Mouse (Mus musculus): Measurements from ENCODE around the gene Ncapd3.

Gene Ncapd3

GRCm38 (mm10) chr9:27111756-27112155 is 81.8 kb downstream of the Ncapd3 start:
- in situ Hi-C loops (cut with MboI; ENCODE audit: unreplicated experiment in 2 of 2), result no loop called here

GRCm38 (mm10) chr9:27121254-27121653 is 91.3 kb downstream of the Ncapd3 start:
- in situ Hi-C loops (cut with MboI; ENCODE audit: unreplicated experiment in 2 of 2), result no loop called here

- in situ Hi-C loops (cut with MboI; ENCODE audit: unreplicated experiment in 2 of 2), result no loop called here
Observed at GRCm38 (mm10) chr9:27122076-27122475, 92.1 kb downstream of the Ncapd3 start.

GRCm38 (mm10) chr9:27122963-27123362 is 93.0 kb downstream of the Ncapd3 start:
- in situ Hi-C loops (cut with MboI; ENCODE audit: unreplicated experiment in 2 of 2), result no loop called here

- in situ Hi-C loops (cut with MboI; ENCODE audit: unreplicated experiment in 2 of 2), result no loop called here
Observed at GRCm38 (mm10) chr9:27123947-27124346, 94.0 kb downstream of the Ncapd3 start.

GRCm38 (mm10) chr9:27125450-27125849 is 95.5 kb downstream of the Ncapd3 start:
- in situ Hi-C loops (cut with MboI; ENCODE audit: unreplicated experiment in 2 of 2), result no loop called here

GRCm38 (mm10) chr9:27126543-27126942 is 96.6 kb downstream of the Ncapd3 start:
- in situ Hi-C loops (cut with MboI; ENCODE audit: unreplicated experiment in 2 of 2), result no loop called here

GRCm38 (mm10) chr9:27128629-27129028 is 98.7 kb downstream of the Ncapd3 start:
- in situ Hi-C loops (cut with MboI; ENCODE audit: unreplicated experiment in 2 of 2), result no loop called here

- in situ Hi-C loops (cut with MboI; ENCODE audit: unreplicated experiment in 2 of 2), result no loop called here
Observed at GRCm38 (mm10) chr9:27134410-27134809, 104.4 kb downstream of the Ncapd3 start.

- in situ Hi-C loops (cut with MboI; ENCODE audit: unreplicated experiment in 2 of 2), result no loop called here
Observed at GRCm38 (mm10) chr9:27135372-27135771, 105.4 kb downstream of the Ncapd3 start.

- in situ Hi-C loops (cut with MboI; ENCODE audit: unreplicated experiment in 2 of 2), result no loop called here
Observed at GRCm38 (mm10) chr9:27136651-27137050, 106.7 kb downstream of the Ncapd3 start.

- in situ Hi-C loops (cut with MboI; ENCODE audit: unreplicated experiment in 2 of 2), result no loop called here
Observed at GRCm38 (mm10) chr9:27140432-27141065, 110.6 kb downstream of the Ncapd3 start.

GRCm38 (mm10) chr9:27144271-27144840 is 114.4 kb downstream of the Ncapd3 start:
- in situ Hi-C loops (cut with MboI; ENCODE audit: unreplicated experiment in 2 of 2), result no loop called here
